Mouse (Mus musculus): ENCODE measurements around the gene Gm17349. TPM values are rescaled to one million over a fixed set of nuclear protein-coding genes. Genes with fewer than 3 reads are reported as not detected.
"Not testable (repeated sequence)": the region's sequence is repeated elsewhere in the genome, so short reads cannot be mapped to it uniquely, and the experiment has no call there.

Gm17349 gene
- polyA plus RNA-seq, 1 experiment from 2014 or later, result not detected

- Histone ChIP-seq H3K9ac (ENCODE audit: low read length) (no peak overlapping the region; the same call in 1 of the 2 replicates), H3K27ac (ENCODE audit: low read length) (peak overlapping the region; percentile 97), H3K36me3 (ENCODE audit: control insufficient read depth, insufficient read depth, low read length) (peaks cover 26% of the 10 kb centered on the region), H3K4me1 (replicated peaks; ENCODE audit: control insufficient read depth, insufficient read depth, low read length) (peaks cover 24% of the 10 kb centered on the region), H3K9me3 (ENCODE audit: control insufficient read depth, low read length) (no peaks in the 10 kb centered on the region), H3K27me3 (ENCODE audit: control insufficient read depth, insufficient read depth, low read depth, low read length) (no peaks in the 10 kb centered on the region; the same call in 1 of the 2 replicates), H3K4me3 (ENCODE audit: low read length) (no peak overlapping the region), H3K4me2 (ENCODE audit: low read depth, low read length) (no peak overlapping the region)
- ATAC-seq (ENCODE audit: low read depth), result no peak
- 74% methylated on average over 5 of the region's 5 CpGs for WGBS
Measured at GRCm38 (mm10) chr15:99703676-99704040, 1.6 kb downstream of the Gm17349 start.

DNA sequence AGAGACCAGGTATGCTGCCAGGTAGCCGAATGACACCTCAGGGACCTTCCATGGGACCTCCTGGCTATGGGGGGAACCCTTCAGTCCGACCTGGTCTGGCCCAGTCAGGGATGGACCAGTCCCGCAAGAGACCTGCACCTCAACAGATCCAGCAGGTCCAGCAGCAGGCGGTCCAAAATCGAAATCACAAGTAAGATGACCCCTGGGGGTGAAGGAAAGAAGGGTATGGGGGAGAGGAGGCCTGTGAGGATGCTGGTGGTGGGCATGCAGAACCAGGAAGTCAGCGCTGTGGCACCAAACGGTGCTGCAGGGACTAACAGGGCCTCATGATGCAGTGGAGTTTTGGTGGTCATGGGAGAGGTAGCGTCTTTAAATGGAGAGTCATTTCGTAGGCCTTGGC lies 2.2 kb downstream of the Gm17349 start:
- WGBS, result 63% methylated on average over 9 of the region's 9 CpGs
- Histone ChIP-seq H3K9ac (ENCODE audit: low read length) (peak overlapping the region; percentile 98), H3K4me1 (replicated peaks; ENCODE audit: control insufficient read depth, insufficient read depth, low read length) (peaks cover 24% of the 10 kb centered on the region), H3K4me2 (ENCODE audit: low read depth, low read length) (peak overlapping the region; percentile 62), H3K4me3 (ENCODE audit: low read length) (peak overlapping the region; percentile 86), H3K36me3 (ENCODE audit: control insufficient read depth, insufficient read depth, low read length) (peaks cover 24% of the 10 kb centered on the region), H3K27ac (ENCODE audit: low read length) (peak overlapping the region; percentile 97), H3K27me3 (ENCODE audit: control insufficient read depth, insufficient read depth, low read depth, low read length) (no peaks in the 10 kb centered on the region; the same call in 1 of the 2 replicates), H3K9me3 (ENCODE audit: control insufficient read depth, low read length) (no peaks in the 10 kb centered on the region)
- ATAC-seq (ENCODE audit: low read depth), result no peak

DNA sequence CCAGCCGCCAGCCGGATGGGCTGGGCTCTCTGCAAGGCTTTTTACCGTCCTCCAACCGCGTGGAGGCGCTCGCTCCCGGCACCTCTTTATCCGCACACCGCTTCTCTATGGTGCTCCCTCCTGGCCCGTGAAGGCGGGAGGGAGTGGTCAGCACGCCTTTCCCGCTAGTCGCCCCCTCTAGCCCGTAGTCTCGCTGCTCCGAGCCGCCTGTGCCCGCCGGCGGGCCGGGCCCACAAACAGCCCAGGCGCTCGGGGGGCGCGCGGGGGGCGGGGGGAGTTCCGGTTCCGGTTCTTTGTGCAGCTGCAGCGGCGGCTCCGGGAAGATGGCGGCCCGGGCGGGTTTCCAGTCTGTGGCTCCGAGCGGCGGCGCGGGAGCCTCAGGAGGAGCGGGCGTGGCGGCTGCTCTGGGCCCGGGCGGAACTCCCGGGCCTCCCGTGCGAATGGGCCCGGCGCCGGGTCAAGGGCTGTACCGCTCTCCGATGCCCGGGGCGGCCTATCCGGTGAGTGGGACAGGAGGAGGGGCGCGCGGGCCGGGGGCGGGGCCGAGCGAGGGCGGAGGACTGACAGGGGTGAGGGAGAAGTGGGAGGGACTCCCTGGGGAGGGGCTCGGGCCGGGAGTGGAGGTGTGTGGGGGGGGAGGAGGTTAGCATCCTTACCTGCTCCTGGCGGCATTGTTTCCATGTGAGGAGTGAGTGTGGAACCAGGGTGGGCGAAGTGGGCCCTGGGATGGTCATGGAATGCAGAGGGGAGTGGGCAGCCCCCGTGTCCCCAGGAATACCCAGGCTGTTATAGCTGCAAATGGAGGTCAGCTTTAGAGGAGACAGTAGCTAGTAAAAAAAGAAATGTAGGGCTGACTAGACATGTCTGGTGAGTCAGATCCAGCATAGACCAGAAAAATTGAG lies 3.0 kb downstream of the Gm17349 start, which contains the start of gene Smarcd1:
Gene Smarcd1, plus strand, starts transcription at position 131 of the 902 bp plus-strand sequence.
- Histone ChIP-seq H3K4me1 (replicated peaks; ENCODE audit: control insufficient read depth, insufficient read depth, low read length) (peaks cover 24% of the 10 kb centered on the region), H3K27me3 (ENCODE audit: control insufficient read depth, insufficient read depth, low read depth, low read length) (no peaks in the 10 kb centered on the region; the same call in 1 of the 2 replicates), H3K36me3 (ENCODE audit: control insufficient read depth, insufficient read depth, low read length) (peaks cover 16% of the 10 kb centered on the region), H3K9ac (ENCODE audit: low read length) (peak within 1 kb of the TSS; percentile 98), H3K4me2 (ENCODE audit: low read depth, low read length) (peak within 1 kb of the TSS; percentile 62), H3K4me3 (ENCODE audit: low read length) (peak within 1 kb of the TSS; percentile 86), H3K9me3 (ENCODE audit: control insufficient read depth, low read length) (no peaks in the 10 kb centered on the region), H3K27ac (ENCODE audit: low read length) (peak within 1 kb of the TSS; percentile 97)
- peak; percentile 96 for ATAC-seq (ENCODE audit: low read depth)
- WGBS, result under 1% methylated on average over 70 of the region's 71 CpGs

GRCm38 (mm10) chr15:99701640-99701998 lies 3.7 kb downstream of the Gm17349 start:
- 38% methylated on average over 16 of the region's 16 CpGs for WGBS
- Histone ChIP-seq H3K27ac (ENCODE audit: low read length) (peak overlapping the region; percentile 16; the same call in 1 of the 2 replicates), H3K4me1 (replicated peaks; ENCODE audit: control insufficient read depth, insufficient read depth, low read length) (peaks cover 24% of the 10 kb centered on the region)

DNA sequence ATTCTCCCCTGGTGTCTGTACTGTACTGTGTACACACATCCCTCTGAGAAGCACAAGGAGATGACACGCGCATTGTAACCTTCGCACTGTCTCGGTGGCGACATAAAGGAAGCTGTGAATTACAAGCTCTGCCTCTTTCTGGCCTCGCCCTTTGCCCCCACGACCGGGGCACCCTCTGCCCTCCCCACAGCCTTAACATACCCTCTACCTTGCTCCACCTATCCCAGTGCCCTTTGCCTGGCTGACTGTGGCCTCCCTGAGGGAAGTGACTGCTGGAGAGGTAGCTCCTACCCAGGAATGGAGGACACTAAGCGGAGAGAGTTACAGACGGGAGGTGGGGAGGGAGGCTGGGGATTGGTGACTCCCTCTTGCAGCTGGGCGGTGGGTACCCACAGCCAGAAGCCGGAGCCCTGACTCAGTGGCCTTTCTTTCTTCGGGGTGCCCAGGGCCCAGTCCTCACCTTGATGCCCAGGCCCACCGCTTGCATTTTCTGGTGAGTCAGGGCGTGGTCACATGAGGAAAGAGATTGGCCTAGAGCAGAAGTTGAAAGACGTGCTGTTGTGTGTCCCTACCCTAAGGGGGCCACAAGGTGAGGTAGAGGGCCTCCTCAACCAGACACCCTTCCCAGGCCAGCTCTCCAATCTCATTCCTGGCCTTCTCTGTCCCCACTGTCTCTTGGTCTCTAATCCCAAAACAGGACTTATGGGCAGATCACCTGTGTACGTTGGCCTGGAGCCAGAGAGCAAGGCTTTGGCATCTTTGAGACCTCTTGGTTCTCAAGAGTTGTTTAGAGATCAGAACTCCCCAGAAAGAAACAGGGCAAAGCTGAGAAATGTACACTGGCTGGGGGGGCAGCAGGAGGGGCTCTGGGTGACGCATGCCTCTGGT lies 4.8 kb downstream of the Gm17349 start:
- Histone ChIP-seq H3K27ac (ENCODE audit: low read length) (no peak overlapping the region), H3K4me3 (ENCODE audit: low read length) (no peak overlapping the region), H3K9me3 (ENCODE audit: control insufficient read depth, low read length) (no peaks in the 10 kb centered on the region), H3K4me2 (ENCODE audit: low read depth, low read length) (no peak overlapping the region), H3K36me3 (ENCODE audit: control insufficient read depth, insufficient read depth, low read length) (peaks cover 8% of the 10 kb centered on the region), H3K27me3 (ENCODE audit: control insufficient read depth, insufficient read depth, low read depth, low read length) (no peaks in the 10 kb centered on the region; the same call in 1 of the 2 replicates), H3K9ac (ENCODE audit: low read length) (0 out of 2 replicates have a peak overlapping the region, but pooled peaks have one; percentile 9), H3K4me1 (replicated peaks; ENCODE audit: control insufficient read depth, insufficient read depth, low read length) (peaks cover 24% of the 10 kb centered on the region)
- 80% methylated on average over 18 of the region's 18 CpGs for WGBS
- ATAC-seq (ENCODE audit: low read depth), result no peak

More at GRCm38 (mm10) chr15:99701640-99701998, 3.7 kb downstream of the Gm17349 start:
- Histone ChIP-seq H3K36me3 (ENCODE audit: control insufficient read depth, insufficient read depth, low read length) (peaks cover 13% of the 10 kb centered on the region), H3K9ac (ENCODE audit: low read length) (peak overlapping the region; percentile 98), H3K4me2 (ENCODE audit: low read depth, low read length) (peak overlapping the region; percentile 56), H3K4me3 (ENCODE audit: low read length) (peak overlapping the region; percentile 86)
- H3K9me3 ChIP-seq (ENCODE audit: control insufficient read depth, low read length); H3K27me3 ChIP-seq (ENCODE audit: control insufficient read depth, insufficient read depth, low read depth, low read length); ATAC-seq (ENCODE audit: low read depth): not testable (repeated sequence)

DNA sequence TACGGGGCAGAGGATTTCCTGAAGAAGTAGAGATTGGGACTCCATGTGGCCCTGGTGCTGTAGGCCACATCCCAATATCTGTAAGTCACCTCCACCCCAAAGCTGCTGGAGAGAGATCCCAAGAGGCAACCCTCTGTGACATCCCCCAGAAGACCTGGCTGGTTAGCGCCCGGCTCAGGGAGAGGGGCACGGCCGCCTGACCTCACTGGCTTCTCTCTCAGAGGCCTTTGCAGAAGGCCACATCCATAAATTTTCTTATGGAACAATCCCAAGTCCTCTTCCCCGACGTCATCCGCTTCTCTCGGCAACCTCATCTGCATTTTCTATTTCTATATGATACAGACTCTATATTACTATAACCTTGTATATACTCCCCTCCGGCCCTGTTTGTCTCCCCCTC lies 5.6 kb downstream of the Gm17349 start:
- no peaks in the 10 kb centered on the region for H3K9me3 ChIP-seq (ENCODE audit: control insufficient read depth, low read length)
- H3K36me3 ChIP-seq (ENCODE audit: control insufficient read depth, insufficient read depth, low read length), result peaks cover 7% of the 10 kb centered on the region; the same call in 1 of the 2 replicates
- peaks cover 24% of the 10 kb centered on the region for H3K4me1 ChIP-seq (replicated peaks; ENCODE audit: control insufficient read depth, insufficient read depth, low read length)
- no peak for ATAC-seq (ENCODE audit: low read depth)
- no peak overlapping the region for H3K4me2 ChIP-seq (ENCODE audit: low read depth, low read length)
- H3K27ac ChIP-seq (ENCODE audit: low read length), result no peak overlapping the region
- H3K4me3 ChIP-seq (ENCODE audit: low read length), result no peak overlapping the region
- no peaks in the 10 kb centered on the region; the same call in 1 of the 2 replicates for H3K27me3 ChIP-seq (ENCODE audit: control insufficient read depth, insufficient read depth, low read depth, low read length)
- no peak overlapping the region for H3K9ac ChIP-seq (ENCODE audit: low read length)
- 67% methylated on average over 10 of the region's 10 CpGs for WGBS

- Histone ChIP-seq H3K9me3 (ENCODE audit: control insufficient read depth, low read length) (no peaks in the 10 kb centered on the region), H3K27ac (ENCODE audit: low read length) (no peak overlapping the region), H3K9ac (ENCODE audit: low read length) (no peak overlapping the region), H3K27me3 (ENCODE audit: control insufficient read depth, insufficient read depth, low read depth, low read length) (no peaks in the 10 kb centered on the region; the same call in 1 of the 2 replicates), H3K4me2 (ENCODE audit: low read depth, low read length) (no peak overlapping the region), H3K36me3 (ENCODE audit: control insufficient read depth, insufficient read depth, low read length) (peaks cover under 1% of the 10 kb centered on the region; the same call in 1 of the 2 replicates), H3K4me3 (ENCODE audit: low read length) (no peak overlapping the region), H3K4me1 (replicated peaks; ENCODE audit: control insufficient read depth, insufficient read depth, low read length) (peaks cover 21% of the 10 kb centered on the region)
- WGBS, result 28% methylated on average over 20 of the region's 20 CpGs
- no peak for ATAC-seq (ENCODE audit: low read depth)
Measured at GRCm38 (mm10) chr15:99698533-99699085, 6.7 kb downstream of the Gm17349 start.

DNA sequence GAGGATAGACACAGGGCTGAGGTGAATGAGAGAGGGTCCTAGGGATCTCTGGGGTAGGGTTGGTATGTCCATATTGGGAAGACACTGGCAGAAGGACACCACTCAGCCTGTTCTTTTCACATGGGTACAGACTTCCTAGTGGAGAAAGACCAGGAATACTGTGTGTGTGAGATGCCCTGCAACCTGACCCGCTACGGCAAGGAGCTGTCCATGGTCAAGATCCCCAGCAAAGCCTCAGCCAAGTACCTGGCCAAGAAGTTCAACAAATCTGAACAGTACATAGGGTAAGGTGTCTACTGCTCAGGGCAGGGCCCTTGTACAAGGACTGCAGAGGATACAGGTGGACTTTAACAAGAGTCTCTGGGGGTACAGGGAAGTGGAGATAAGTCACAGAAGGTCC lies 8.0 kb downstream of the Gm17349 start:
- H3K9me3 ChIP-seq (ENCODE audit: control insufficient read depth, low read length), result no peaks in the 10 kb centered on the region
- no peak overlapping the region for H3K9ac ChIP-seq (ENCODE audit: low read length)
- no peak overlapping the region for H3K27ac ChIP-seq (ENCODE audit: low read length)
- ATAC-seq (ENCODE audit: low read depth), result no peak
- H3K4me2 ChIP-seq (ENCODE audit: low read depth, low read length), result no peak overlapping the region
- no peaks in the 10 kb centered on the region for H3K36me3 ChIP-seq (ENCODE audit: control insufficient read depth, insufficient read depth, low read length)
- H3K4me3 ChIP-seq (ENCODE audit: low read length), result no peak overlapping the region
- no peaks in the 10 kb centered on the region; the same call in 1 of the 2 replicates for H3K27me3 ChIP-seq (ENCODE audit: control insufficient read depth, insufficient read depth, low read depth, low read length)
- WGBS, result 6% methylated on average over 2 of the region's 2 CpGs
- peaks cover 10% of the 10 kb centered on the region for H3K4me1 ChIP-seq (replicated peaks; ENCODE audit: control insufficient read depth, insufficient read depth, low read length)
